Mouse (Mus musculus): ENCODE data around the gene Gm20696. TPM values are rescaled to one million over a fixed set of nuclear protein-coding genes. Genes with fewer than 3 reads are reported as not detected.

Gene Gm20696
- polyA plus RNA-seq, 1 experiment from 2014 or later, result 2.6 TPM

- Histone ChIP-seq H3K27ac (ENCODE audit: poor library complexity, severe bottlenecking) (peak overlapping the region; percentile 81), H3K27me3 (replicated peaks) (no peaks in the 10 kb centered on the region), H3K9me3 (replicated peaks) (no peaks in the 10 kb centered on the region), H3K4me3 (no peak overlapping the region), H3K4me1 (replicated peaks) (peaks cover 32% of the 10 kb centered on the region), H3K4me2 (peak overlapping the region; percentile 18; the same call in 1 of the 2 replicates), H3K9ac (no peak overlapping the region), H3K36me3 (no peaks in the 10 kb centered on the region)
- 17% methylated on average over 3 of the region's 3 CpGs for WGBS
- peak; percentile 59; the same call in 1 of the 2 replicates for ATAC-seq (ENCODE audit: insufficient number of reproducible peaks, low FRiP score)
Observed at GRCm38 (mm10) chr6:99350566-99350965, 316.0 kb downstream of the Gm20696 start.

GRCm38 (mm10) chr6:99350156-99350555, 316.4 kb downstream of the Gm20696 start:
- peaks cover 2% of the 10 kb centered on the region; the same call in 1 of the 2 replicates for H3K36me3 ChIP-seq
- peak overlapping the region; percentile 18; the same call in 1 of the 2 replicates for H3K4me2 ChIP-seq
- peak overlapping the region; percentile 81 for H3K27ac ChIP-seq (ENCODE audit: poor library complexity, severe bottlenecking)
- no peaks in the 10 kb centered on the region for H3K9me3 ChIP-seq (replicated peaks)
- 20% methylated on average over 5 of the region's 5 CpGs for WGBS
- peaks cover 28% of the 10 kb centered on the region for H3K4me1 ChIP-seq (replicated peaks)
- H3K4me3 ChIP-seq, result no peak overlapping the region
- peak; percentile 51; the same call in 1 of the 2 replicates for ATAC-seq (ENCODE audit: insufficient number of reproducible peaks, low FRiP score)
- no peak overlapping the region for H3K9ac ChIP-seq
- H3K27me3 ChIP-seq (replicated peaks), result no peaks in the 10 kb centered on the region

- peaks cover 5% of the 10 kb centered on the region; the same call in 1 of the 2 replicates for H3K36me3 ChIP-seq
- no peak overlapping the region for H3K4me2 ChIP-seq
- H3K27ac ChIP-seq (ENCODE audit: poor library complexity, severe bottlenecking), result no peak overlapping the region
- WGBS, result 73% methylated on average over 10 of the region's 10 CpGs
- H3K9ac ChIP-seq, result no peak overlapping the region
- H3K4me1 ChIP-seq (replicated peaks), result peaks cover 13% of the 10 kb centered on the region
- no peaks in the 10 kb centered on the region for H3K27me3 ChIP-seq (replicated peaks)
- no peak for ATAC-seq (ENCODE audit: insufficient number of reproducible peaks, low FRiP score)
- H3K4me3 ChIP-seq, result no peak overlapping the region
- H3K9me3 ChIP-seq (replicated peaks), result 0 out of 2 replicates have a peak, but pooled peaks cover 3% of the 10 kb centered on the region
Observed at GRCm38 (mm10) chr6:99347836-99348235, 318.8 kb downstream of the Gm20696 start.

GRCm38 (mm10) chr6:99344966-99345365, 321.6 kb downstream of the Gm20696 start:
- Histone ChIP-seq H3K9me3 (replicated peaks) (0 out of 2 replicates have a peak, but pooled peaks cover 3% of the 10 kb centered on the region), H3K27ac (ENCODE audit: poor library complexity, severe bottlenecking) (no peak overlapping the region), H3K27me3 (replicated peaks) (no peaks in the 10 kb centered on the region), H3K4me2 (no peak overlapping the region), H3K36me3 (peaks cover 5% of the 10 kb centered on the region; the same call in 1 of the 2 replicates), H3K4me3 (no peak overlapping the region), H3K4me1 (replicated peaks) (peaks cover 5% of the 10 kb centered on the region; the same call in 1 of the 2 replicates), H3K9ac (no peak overlapping the region)
- 89% methylated on average over 7 of the region's 7 CpGs for whole genome bisulfite sequencing
- no peak for ATAC-seq (ENCODE audit: insufficient number of reproducible peaks, low FRiP score)

GRCm38 (mm10) chr6:99344357-99344756, 322.2 kb downstream of the Gm20696 start:
- Histone ChIP-seq H3K9me3 (replicated peaks) (0 out of 2 replicates have a peak, but pooled peaks cover 3% of the 10 kb centered on the region), H3K4me2 (no peak overlapping the region), H3K4me3 (no peak overlapping the region), H3K36me3 (peaks cover 5% of the 10 kb centered on the region; the same call in 1 of the 2 replicates), H3K27me3 (replicated peaks) (no peaks in the 10 kb centered on the region), H3K4me1 (replicated peaks) (peaks cover 2% of the 10 kb centered on the region), H3K9ac (no peak overlapping the region), H3K27ac (ENCODE audit: poor library complexity, severe bottlenecking) (no peak overlapping the region)
- 91% methylated on average over 3 of the region's 3 CpGs for WGBS
- ATAC-seq (ENCODE audit: insufficient number of reproducible peaks, low FRiP score), result no peak

GRCm38 (mm10) chr6:99343815-99344214, 322.8 kb downstream of the Gm20696 start:
- no peak overlapping the region for H3K9ac ChIP-seq
- no peak overlapping the region for H3K4me2 ChIP-seq
- no peak for ATAC-seq (ENCODE audit: insufficient number of reproducible peaks, low FRiP score)
- 86% methylated on average over 3 of the region's 3 CpGs for WGBS
- no peak overlapping the region for H3K4me3 ChIP-seq
- 0 out of 2 replicates have a peak, but pooled peaks cover 3% of the 10 kb centered on the region for H3K9me3 ChIP-seq (replicated peaks)
- no peak overlapping the region for H3K27ac ChIP-seq (ENCODE audit: poor library complexity, severe bottlenecking)
- peaks cover 6% of the 10 kb centered on the region for H3K4me1 ChIP-seq (replicated peaks)
- no peaks in the 10 kb centered on the region for H3K27me3 ChIP-seq (replicated peaks)
- peaks cover 5% of the 10 kb centered on the region; the same call in 1 of the 2 replicates for H3K36me3 ChIP-seq

DNA sequence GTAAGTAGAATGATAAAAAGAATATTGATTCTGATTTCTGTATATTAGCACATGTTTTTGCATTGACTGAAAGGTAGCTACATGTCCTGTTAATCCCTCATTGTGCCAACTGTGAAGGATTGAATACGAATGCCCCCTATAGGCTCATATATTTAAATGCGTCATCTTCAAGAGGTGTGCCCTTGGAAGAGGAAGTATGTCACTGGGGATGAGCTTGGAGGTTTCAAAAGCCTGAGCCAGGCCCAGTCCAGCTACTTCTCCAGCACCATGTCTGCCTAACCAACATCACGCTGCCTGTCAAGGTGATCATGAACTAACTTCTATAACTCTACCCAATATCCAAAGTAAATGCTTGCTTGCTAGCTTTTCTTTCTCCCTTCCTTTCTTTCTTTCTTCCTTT, 324.2 kb downstream of the Gm20696 start:
- Histone ChIP-seq H3K27ac (ENCODE audit: poor library complexity, severe bottlenecking) (no peak overlapping the region), H3K9me3 (replicated peaks) (0 out of 2 replicates have a peak, but pooled peaks cover 3% of the 10 kb centered on the region), H3K9ac (no peak overlapping the region), H3K4me1 (replicated peaks) (peaks cover 18% of the 10 kb centered on the region), H3K27me3 (replicated peaks) (no peaks in the 10 kb centered on the region), H3K36me3 (peaks cover 5% of the 10 kb centered on the region; the same call in 1 of the 2 replicates), H3K4me3 (no peak overlapping the region), H3K4me2 (no peak overlapping the region)
- WGBS, result 99% methylated on average over 3 of the region's 3 CpGs
- no peak for ATAC-seq (ENCODE audit: insufficient number of reproducible peaks, low FRiP score)

- ATAC-seq (ENCODE audit: insufficient number of reproducible peaks, low FRiP score), result no peak
- H3K36me3 ChIP-seq, result peaks cover 5% of the 10 kb centered on the region; the same call in 1 of the 2 replicates
- peaks cover 18% of the 10 kb centered on the region for H3K4me1 ChIP-seq (replicated peaks)
- H3K27me3 ChIP-seq (replicated peaks), result no peaks in the 10 kb centered on the region
- H3K27ac ChIP-seq (ENCODE audit: poor library complexity, severe bottlenecking), result no peak overlapping the region
- H3K9me3 ChIP-seq (replicated peaks), result 0 out of 2 replicates have a peak, but pooled peaks cover 3% of the 10 kb centered on the region
- no peak overlapping the region for H3K4me3 ChIP-seq
- H3K9ac ChIP-seq, result no peak overlapping the region
- 76% methylated on average over 4 of the region's 4 CpGs for WGBS
- no peak overlapping the region for H3K4me2 ChIP-seq
Observed at GRCm38 (mm10) chr6:99340902-99341301, 325.7 kb downstream of the Gm20696 start.

DNA sequence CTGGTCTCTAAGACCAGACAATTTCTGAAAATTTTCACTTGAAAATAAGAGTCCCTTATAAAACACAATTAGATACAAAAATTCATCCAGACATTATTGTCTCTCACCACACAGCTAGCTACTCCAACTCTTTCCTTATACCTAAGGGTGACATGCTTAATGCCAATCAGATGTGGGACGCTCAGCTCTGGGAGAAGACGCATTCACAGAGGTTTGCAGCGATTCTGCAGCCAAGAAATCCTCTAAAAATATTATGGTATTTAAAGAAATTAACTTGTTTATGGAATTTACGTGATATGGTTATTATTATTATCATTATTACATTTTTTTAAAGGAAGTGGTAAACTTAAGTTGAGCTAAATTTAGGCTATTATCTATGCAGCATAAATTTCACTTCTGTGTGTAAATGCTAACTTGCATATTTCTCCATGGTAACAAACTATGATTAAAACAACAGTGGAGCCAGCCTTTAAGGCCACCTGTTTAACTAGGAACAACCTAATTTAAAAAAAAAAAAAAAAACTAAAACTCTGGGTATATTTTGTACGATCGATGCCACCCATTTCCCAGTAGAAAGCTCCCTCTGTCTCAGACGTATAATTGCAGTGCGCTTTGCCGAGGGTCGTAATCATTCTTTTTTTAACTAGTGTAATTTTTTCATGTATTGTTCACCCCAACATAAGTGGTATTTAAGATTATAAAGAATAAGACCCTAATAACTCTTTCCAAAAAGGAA, 326.4 kb downstream of the Gm20696 start:
- Histone ChIP-seq H3K9ac (no peak overlapping the region), H3K27ac (ENCODE audit: poor library complexity, severe bottlenecking) (no peak overlapping the region), H3K4me2 (no peak overlapping the region), H3K36me3 (peaks cover 3% of the 10 kb centered on the region; the same call in 1 of the 2 replicates), H3K4me3 (no peak overlapping the region), H3K27me3 (replicated peaks) (no peaks in the 10 kb centered on the region), H3K9me3 (replicated peaks) (0 out of 2 replicates have a peak, but pooled peaks cover 3% of the 10 kb centered on the region), H3K4me1 (replicated peaks) (peaks cover 18% of the 10 kb centered on the region)
- WGBS, result 86% methylated on average over 10 of the region's 10 CpGs
- no peak for ATAC-seq (ENCODE audit: insufficient number of reproducible peaks, low FRiP score)

GRCm38 (mm10) chr6:99339343-99339620, 327.3 kb downstream of the Gm20696 start:
- H3K27me3 ChIP-seq (replicated peaks), result no peaks in the 10 kb centered on the region
- WGBS, result 67% methylated on average over 5 of the region's 5 CpGs
- no peak for ATAC-seq (ENCODE audit: insufficient number of reproducible peaks, low FRiP score)
- no peaks in the 10 kb centered on the region for H3K36me3 ChIP-seq
- no peak overlapping the region for H3K4me3 ChIP-seq
- no peak overlapping the region for H3K4me2 ChIP-seq
- H3K9me3 ChIP-seq (replicated peaks), result 0 out of 2 replicates have a peak, but pooled peaks cover 3% of the 10 kb centered on the region
- peaks cover 18% of the 10 kb centered on the region for H3K4me1 ChIP-seq (replicated peaks)
- no peak overlapping the region for H3K27ac ChIP-seq (ENCODE audit: poor library complexity, severe bottlenecking)
- H3K9ac ChIP-seq, result no peak overlapping the region

- Histone ChIP-seq H3K4me3 (no peak overlapping the region), H3K9ac (no peak overlapping the region), H3K27ac (ENCODE audit: poor library complexity, severe bottlenecking) (no peak overlapping the region), H3K4me2 (no peak overlapping the region), H3K9me3 (replicated peaks) (0 out of 2 replicates have a peak, but pooled peaks cover 3% of the 10 kb centered on the region), H3K36me3 (no peaks in the 10 kb centered on the region), H3K4me1 (replicated peaks) (peaks cover 18% of the 10 kb centered on the region), H3K27me3 (replicated peaks) (no peaks in the 10 kb centered on the region)
- ATAC-seq (ENCODE audit: insufficient number of reproducible peaks, low FRiP score), result no peak
- 51% methylated on average over 9 of the region's 9 CpGs for WGBS
Observed at GRCm38 (mm10) chr6:99338593-99339342, 327.8 kb downstream of the Gm20696 start.
